Mouse (Mus musculus): Measurements from ENCODE around the gene Olfr315.

DNA sequence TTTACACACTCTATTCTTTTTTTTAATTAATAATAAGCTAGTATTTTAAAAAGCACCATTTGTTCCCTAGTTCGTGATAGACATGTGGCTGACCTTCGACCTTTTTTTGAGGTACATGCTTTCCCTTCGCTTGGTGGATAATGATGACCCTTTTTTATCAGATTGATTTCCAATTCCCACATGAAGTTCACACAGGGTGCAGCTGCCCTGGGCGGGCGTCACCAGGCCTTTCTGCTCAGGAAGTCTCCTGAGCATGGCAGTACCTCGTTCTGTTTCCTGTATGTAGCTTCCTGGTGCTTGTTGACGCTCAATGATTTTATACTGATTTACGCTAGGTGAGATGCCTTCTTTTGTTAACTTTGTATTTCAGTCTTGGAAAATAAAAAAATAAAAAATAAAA, 15.4 kb downstream of the Olfr315 start:
- TF ChIP-seq CTCF (IDR thresholded peaks at IDR 0.05; ENCODE audit: extremely low read depth, insufficient read depth, low read length), result no peak
- TF ChIP-seq POLR2A (IDR thresholded peaks at IDR 0.05; ENCODE audit: extremely low read depth, insufficient read depth, low read length), result no peak

All from cortical plate, adult 2 months (tissue).